Mouse (Mus musculus): ENCODE results near the gene Hs3st3a1.

Hs3st3a1 gene

GRCm38 (mm10) chr11:64434611-64435545 lies at the start of gene Hs3st3a1:
Gene Hs3st3a1, plus strand, starts transcription at chr11:64435332.
- DNase-seq (ENCODE audit: low read depth in 2 of 2, low spot score in 2 of 2): no peak

- no peak for DNase-seq (ENCODE audit: low read depth in 2 of 2, low spot score in 2 of 2)
Measured at GRCm38 (mm10) chr11:64386333-64386732, 48.8 kb upstream of the Hs3st3a1 start.

GRCm38 (mm10) chr11:64396331-64396881 lies 38.7 kb upstream of the Hs3st3a1 start:
- DNase-seq (ENCODE audit: low read depth in 2 of 2, low spot score in 2 of 2): no peak

DNA sequence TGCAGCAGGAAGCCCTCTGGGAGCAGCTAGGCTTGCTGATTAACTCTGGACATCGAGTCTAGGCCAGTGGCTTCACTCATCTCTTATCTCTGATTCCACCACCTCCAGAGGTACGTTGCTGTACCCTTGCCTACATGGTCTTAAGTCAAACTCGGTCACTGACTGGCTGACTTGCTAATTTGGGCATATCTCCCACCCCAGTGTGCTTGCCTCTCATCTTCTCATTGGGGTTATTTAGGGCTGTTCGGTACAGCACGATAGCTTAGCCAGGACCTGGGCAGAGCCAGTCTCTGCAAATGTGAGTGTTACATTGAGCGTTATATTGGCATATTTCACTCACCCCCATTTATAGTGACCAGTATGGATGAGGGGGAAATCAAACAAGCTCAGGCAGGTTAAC lies 38.2 kb upstream of the Hs3st3a1 start:
- no peak for DNase-seq (ENCODE audit: low read depth in 2 of 2, low spot score in 2 of 2)

GRCm38 (mm10) chr11:64397612-64398011 lies 37.5 kb upstream of the Hs3st3a1 start:
- DNase-seq (ENCODE audit: low read depth in 2 of 2, low spot score in 2 of 2): no peak

DNA sequence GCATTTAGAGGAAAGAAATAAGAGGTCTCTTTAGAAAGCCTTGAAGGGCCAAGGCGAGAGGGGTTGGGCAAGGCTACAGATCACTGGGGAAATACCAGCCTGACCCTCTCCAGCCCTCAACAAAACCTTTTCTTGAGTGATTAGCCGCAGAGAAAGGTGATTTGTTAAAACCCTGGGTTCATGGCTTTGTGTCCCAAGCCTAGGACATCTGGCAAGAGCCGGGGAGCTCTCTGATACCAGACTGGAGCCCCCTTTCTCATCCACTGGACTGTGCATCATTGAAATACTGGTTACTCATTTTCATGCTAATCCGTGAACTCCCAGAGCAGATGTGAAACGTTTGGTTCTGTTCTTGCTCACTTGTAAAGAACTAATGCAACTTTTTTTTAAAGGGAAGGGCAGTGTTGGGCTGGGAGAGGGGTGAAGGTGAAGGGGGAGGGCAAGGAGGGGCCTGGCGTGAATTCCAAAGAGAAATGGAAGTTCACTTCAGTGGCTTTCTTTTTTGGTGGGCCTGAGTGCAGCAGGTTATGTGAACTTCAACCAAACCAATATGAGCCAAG lies 34.5 kb upstream of the Hs3st3a1 start:
- DNase-seq (ENCODE audit: low read depth in 2 of 2, low spot score in 2 of 2): no peak

- DNase-seq (ENCODE audit: low read depth in 2 of 2, low spot score in 2 of 2): no peak
Measured at GRCm38 (mm10) chr11:64418969-64419368, 16.2 kb upstream of the Hs3st3a1 start.

DNA sequence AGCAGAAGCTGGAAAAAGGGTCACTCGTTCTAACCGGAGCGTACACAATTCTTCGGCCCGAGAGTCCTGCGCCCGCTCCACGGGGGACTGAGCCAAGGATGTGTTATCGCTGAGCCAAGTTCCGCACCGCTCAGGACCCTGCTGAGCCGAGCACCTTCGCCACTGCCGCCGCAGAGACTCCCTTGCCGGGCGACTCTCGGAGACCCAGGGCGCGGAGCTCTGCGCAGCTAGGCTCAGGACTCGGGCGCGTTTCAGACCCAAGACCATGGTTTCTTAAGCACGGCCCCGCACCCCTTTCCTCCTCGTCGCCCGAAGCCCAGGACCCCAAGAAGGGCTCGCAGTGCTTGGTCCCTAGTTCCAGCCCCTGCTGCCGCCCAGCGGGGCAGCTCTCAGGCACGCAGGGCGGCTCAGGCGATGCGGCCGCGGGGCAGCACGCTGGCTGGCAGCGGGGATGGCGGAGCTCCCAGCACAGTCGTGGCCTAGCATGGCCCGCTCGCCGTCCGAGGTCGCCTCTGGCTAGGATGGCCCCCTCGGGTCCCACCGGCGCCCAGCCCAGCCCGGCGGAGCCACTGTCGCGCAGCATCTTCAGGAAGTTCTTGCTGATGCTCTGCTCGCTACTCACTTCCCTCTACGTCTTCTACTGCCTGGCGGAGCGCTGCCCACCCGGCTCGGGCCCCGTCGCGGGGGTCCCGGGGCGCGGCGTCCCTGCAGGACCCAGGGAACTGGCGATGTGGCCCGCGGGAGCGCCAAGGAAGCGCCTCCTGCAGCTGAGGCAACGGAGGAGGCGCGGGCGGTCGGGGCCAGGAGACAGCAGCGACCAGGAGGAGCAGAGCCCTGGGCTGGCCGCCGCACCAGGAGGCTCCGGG lies 647 bp downstream of the Hs3st3a1 start:
- DNase-seq (ENCODE audit: low read depth in 2 of 2, low spot score in 2 of 2): no peak

GRCm38 (mm10) chr11:64436412-64436727 lies 1.2 kb downstream of the Hs3st3a1 start, which contains the start of gene F930015N05Rik:
Gene F930015N05Rik, minus strand, starts transcription at chr11:64436653.
- no peak for DNase-seq (ENCODE audit: low read depth in 2 of 2, low spot score in 2 of 2)

DNA sequence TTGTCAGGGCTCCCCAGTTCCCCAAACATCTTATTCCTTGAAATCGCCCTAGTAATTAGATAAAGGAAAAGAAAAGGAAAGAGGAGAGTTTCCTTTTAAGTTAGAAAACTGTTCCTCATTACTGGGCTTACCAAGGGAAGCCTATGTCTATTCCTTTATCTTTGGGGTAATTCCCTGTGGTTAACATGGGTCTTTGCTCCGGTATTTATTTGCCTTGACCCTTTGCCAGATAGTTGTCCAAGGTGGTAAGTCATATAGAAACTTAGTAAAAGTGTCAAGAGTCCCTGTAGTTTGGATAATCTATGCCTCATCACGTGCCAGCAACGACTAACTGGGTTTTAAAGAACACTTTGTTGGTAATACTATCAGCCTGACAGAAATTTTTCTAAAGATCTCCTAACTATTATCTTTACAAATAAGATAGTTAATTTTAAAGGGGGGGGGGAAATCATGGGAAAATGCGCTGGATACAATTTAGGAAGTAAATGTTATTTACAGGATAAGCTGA lies 1.7 kb downstream of the Hs3st3a1 start:
- no peak for DNase-seq (ENCODE audit: low read depth in 2 of 2, low spot score in 2 of 2)

DNA sequence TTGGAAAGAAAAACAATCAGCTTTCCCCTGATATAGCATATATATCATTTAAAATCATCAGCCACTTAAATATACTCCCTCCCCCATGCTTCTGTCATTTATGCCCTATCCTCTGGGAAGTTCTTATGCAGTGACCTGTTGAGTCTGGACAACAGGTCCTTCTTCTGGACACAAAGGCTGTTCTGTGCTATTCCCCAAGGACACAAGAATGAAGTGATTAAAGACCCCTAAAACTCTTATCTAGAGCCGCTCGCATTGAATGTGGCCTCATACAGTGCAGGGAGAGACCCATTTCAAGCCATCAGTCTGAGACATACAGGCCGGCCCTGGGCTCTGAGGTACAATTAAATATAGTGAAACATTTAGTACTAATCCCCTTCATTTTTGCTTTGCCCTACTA lies 2.6 kb downstream of the Hs3st3a1 start:
- no peak for DNase-seq (ENCODE audit: low read depth in 2 of 2, low spot score in 2 of 2)

- DNase-seq (ENCODE audit: low read depth in 2 of 2, low spot score in 2 of 2): no peak
Measured at GRCm38 (mm10) chr11:64438909-64439308, 3.8 kb downstream of the Hs3st3a1 start.

- DNase-seq (ENCODE audit: low read depth in 2 of 2, low spot score in 2 of 2): peak in 1 of 2 experiments; percentile 21
Measured at GRCm38 (mm10) chr11:64442119-64442518, 7.0 kb downstream of the Hs3st3a1 start.

DNA sequence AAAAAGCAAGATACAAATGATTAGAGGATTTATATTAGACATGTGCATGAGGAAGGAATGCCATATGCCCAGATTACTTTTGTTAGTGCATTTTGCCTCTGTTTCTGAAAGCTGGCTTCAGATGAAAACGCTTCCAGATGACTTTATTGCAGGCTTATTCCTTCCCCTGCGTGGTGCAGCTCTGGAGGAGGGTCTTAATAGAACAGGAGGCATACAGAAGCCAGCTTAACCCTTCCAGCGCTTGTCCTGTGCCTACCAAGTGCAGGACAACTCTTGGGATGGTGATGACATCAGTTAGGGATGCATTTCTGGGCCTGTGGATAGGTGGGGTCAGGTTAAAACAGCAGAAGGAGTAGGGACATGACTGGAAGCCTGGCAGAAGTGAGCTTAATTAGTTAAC lies 7.6 kb downstream of the Hs3st3a1 start:
- no peak for DNase-seq (ENCODE audit: low read depth in 2 of 2, low spot score in 2 of 2)

DNA sequence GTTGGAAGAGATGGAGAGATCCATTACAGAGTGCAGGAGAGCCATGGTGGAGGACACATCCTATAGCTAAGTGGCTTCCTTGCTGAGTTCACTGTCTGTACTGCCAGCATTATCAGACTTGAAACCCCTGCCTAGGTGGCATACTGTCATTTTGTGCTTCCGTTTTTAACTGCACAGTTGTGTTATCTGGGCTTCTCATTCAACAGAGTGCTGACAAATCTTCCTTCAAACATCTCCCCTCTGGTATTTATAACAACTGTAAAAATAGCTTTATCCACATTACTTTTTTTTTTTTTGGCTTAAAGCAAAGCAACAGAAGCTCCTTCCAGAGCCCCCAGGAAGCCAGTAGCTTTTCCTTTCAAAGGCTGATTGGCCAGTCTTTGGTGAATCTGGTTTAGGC lies 10.1 kb downstream of the Hs3st3a1 start:
- no peak for DNase-seq (ENCODE audit: low read depth in 2 of 2, low spot score in 2 of 2)

- no peak for DNase-seq (ENCODE audit: low read depth in 2 of 2, low spot score in 2 of 2)
Measured at GRCm38 (mm10) chr11:64448586-64449315, 13.6 kb downstream of the Hs3st3a1 start.

DNA sequence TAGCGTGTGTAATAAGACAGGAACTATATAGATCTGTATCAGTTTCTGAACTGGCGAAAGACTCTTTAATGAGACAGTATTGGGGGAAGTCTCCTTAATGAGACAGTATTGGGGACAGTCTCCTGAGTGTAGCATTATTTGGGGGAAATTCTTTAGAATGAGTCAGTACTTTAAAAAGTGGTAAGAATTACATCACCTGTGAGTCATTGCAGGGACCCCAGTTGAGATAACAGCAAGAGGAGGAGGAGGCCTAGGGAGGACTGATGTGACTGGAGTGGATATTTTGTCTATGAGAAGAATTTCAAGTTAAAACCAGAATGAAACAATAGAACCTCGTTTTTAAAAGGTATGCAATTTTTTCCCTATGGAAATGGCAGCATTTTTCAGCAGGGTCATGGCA lies 26.6 kb downstream of the Hs3st3a1 start:
- DNase-seq (ENCODE audit: low read depth in 2 of 2, low spot score in 2 of 2): no peak

DNA sequence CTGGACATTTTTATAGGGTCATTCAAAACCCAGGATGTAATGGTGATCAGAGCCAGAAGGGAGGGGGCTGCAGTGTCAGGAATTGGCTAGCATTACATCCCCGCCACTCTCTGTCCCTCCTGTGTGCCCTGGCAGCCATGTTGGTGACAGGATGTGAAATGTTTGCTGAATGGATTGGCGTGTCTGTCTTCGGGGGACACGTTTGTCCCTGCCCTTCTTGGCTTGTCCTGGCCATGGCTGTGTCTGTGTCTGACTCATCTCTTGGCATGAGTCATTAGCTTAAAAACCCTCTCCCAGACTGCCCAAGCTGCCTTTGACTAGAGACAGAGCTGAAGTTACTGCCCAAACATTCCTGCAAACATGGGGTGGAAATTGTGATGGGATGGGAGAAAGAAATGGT lies 33.6 kb downstream of the Hs3st3a1 start:
- no peak for DNase-seq (ENCODE audit: low read depth in 2 of 2, low spot score in 2 of 2)

DNA sequence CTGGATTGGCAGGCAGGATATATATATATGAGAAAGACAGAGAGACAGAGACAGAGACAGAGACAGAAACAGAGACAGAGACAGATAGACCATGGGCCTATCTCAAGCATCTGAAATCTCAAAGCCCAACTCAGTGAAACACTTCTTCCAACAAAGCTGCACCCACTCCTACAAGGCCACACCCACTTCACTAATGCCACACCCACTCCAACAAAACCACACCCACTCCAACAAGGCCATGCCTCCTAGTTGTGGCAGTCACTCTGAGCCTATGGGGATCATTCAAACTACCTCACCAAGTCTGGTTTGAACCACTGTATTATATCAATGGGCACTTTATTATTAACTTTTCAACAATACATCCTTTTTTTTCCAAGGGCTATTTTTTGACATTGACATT lies 35.6 kb downstream of the Hs3st3a1 start:
- no peak for DNase-seq (ENCODE audit: low read depth in 2 of 2, low spot score in 2 of 2)

- DNase-seq (ENCODE audit: low read depth in 2 of 2, low spot score in 2 of 2): no peak
Measured at GRCm38 (mm10) chr11:64473679-64474078, 38.5 kb downstream of the Hs3st3a1 start.

GRCm38 (mm10) chr11:64481445-64481844 lies 46.3 kb downstream of the Hs3st3a1 start:
- DNase-seq (ENCODE audit: low read depth in 2 of 2, low spot score in 2 of 2): no peak
